Mouse (Mus musculus) cerebellum, adult 9-11 months (tissue): ENCODE results near the gene Gm6096.

ENCODE experiments used
- DNase-seq: peaks from one replicate; pipeline ENCODE4 v3.0.0; 2022

Gm6096 gene

DNA sequence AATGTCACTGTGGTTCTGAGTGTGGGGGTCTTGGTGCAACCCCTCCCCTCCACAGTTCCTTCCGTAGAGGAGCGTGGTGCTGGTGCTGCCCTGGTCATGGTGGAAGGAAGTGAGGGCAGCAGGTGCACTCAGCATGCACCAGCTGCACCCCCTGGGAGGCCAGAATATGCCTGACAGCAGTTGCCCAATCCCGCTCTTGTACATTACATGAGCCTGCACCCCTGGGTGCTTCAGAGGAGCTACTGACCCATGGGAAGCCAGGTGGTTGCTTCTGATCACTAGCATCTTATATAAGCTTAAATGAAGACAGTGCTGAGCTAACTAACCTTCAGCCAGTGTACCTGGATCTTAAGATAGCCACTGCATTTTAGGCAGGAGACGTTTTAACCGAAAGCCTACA lies 12.8 kb upstream of the Gm6096 start:
- peak; percentile 53 for DNase-seq

DNA sequence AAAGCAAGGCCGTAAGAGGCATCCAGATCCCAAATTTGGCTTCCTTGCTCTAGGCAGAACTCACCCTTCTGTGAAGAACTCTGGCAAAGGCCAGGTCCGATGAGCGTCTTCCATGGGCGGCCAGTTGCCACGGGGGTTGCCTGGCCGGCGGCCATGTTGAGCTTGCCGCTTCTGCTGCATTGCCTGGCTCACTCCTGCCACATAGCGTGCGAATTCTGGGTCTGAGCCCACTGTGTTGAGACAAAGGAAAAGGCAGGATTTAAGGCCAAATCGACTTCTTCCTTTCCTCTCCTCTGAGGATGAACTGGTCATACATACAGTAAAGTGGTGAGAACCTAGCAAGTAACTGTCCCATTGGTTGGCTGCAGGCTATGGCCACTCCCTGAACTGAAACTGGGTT lies 8.7 kb upstream of the Gm6096 start:
- peak; percentile 83 for DNase-seq

DNA sequence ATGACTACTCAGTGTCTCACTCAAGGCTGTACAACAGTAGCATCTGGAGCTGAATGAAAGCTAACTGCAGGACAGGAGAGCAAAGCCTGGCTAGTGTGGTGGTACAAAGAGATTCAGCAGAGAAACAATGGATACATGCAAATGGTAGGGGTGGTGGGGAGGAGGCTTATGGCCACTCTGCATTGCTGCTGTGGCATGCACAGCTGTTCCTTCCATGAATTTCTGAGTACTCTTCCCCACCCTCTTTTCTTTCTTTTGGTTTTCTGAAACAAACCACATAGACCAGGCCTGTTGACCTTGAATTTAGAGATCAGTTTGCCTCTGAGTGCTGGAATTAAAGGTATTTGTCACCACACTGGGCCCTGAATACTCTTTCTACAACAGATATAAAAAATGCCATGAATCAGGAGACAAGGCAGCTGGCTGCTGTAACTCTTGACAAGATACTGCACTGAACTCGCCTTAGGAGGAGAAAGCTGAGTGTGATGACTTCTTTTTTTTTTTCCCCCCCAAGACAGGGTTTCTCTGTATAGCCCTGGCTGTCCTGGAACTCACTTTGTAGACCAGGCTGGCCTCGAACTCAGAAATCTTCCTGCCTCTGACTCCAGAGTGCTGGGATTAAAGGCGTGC lies 3.9 kb upstream of the Gm6096 start:
- no peak for DNase-seq

DNA sequence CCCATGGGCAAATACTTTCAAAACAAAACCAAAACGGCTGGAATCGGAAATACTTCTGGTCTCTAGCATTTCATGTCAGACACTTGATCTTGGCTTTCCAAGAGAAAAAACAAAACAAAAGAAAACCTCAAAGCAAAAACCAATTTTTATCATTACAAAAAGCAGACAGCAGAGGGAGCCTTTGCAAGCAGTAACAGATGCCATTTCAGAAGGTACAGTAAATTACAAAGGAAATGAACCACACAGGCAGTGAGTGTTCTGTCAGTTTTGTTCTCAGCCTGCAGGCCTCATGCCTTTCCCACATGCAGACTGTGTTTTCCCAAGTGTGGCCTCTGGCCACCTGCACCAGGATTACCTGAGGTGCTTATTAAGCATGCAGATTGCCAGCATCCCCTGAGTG lies 1.2 kb downstream of the Gm6096 start:
- peak; percentile 33 for DNase-seq

DNA sequence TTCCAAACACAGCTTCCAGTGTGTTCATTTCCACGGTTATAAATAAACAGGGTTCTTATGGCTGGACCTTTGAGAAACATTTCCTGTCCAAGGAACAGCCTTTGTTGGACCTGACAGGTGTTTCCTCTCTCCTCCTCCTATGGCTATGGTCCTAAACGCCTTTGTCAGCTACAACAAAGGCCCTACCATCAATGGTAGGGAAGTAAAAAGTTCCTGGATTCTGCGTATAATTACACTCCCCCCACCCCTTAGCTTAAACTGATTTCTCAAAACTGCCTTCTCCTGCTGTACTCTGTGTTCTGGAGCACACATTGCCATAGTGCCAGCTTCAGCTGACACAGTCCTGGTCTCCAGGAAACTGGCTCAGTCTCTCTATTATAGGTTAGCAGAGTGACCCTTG lies 4.3 kb downstream of the Gm6096 start:
- no peak for DNase-seq

DNA sequence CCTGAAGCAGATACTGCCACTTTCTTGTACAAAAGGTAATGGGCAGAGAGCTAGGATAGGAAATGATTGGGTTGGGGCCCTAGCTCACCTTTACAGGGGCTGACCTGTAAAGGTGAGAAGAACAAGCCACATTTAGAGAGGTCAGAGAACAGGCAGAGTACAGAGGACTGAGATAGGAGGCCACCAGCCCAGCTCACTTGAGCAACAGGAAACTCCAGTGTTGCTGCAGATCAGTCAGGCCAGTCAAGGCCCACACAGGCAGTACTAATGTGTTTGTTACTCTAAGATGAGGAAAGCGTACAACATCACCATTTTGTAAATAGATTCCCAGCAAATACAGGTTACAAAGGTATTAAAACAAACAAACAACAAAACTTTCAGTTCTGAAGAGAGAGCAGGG lies 5.1 kb downstream of the Gm6096 start:
- no peak for DNase-seq

DNA sequence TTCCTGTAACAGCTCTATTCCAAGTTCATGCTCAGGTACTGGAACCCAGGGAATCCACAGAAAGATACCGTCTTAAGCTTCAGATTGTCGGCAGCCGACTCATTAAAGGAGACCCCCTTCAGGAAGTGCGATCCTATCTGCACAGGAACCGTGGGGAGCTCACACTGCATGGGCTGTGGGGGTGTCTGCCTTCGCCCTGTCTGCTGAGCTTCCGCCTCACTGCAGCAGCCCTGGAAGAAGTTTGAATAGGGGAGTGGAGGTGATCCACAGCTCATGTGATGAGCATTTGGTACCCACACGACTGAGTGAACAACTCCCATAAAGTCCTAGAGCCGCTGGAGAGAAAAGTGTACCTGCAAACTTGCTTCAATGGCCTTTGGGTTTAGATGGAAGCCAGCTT lies 6.4 kb downstream of the Gm6096 start:
- DNase-seq, result no peak

DNA sequence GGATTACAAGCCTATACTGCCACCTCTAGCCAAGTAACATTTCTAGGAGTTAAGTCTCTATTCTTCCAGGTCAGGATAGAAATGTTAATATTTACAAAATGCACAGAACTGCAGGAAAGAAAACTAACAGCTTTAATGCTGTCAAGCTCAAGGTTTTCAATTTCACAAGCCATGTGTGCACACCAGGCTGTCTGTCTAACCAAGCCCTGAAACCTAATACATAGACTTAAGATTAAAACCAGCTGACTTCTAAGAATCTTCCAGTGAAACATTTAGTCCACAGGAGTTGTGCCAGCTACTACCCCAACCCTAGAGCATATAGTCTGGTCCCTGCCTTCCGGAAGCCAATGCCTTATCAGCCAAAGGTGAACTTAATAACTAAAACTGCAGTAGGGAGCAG lies 7.6 kb downstream of the Gm6096 start:
- no peak for DNase-seq

DNA sequence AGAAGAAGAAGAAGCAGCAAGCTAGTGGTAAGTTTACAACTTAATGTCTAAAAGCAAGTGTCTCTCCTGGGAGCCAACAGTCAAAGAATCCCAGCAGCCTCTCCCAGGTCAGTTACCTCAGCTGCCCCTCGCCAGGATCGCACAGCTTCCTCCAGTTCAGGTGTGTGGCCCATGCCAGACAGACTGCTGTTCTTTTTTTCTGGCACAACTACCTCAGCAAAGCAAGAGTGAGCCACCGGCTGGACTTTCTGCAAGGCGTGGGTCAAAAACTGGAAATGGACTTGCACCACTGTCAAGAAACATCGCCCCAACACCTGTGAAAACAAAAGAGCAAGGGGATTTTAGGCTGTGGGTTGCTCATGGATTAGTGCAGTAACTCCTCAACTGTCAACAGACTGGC lies 12.6 kb downstream of the Gm6096 start:
- DNase-seq, result no peak

DNA sequence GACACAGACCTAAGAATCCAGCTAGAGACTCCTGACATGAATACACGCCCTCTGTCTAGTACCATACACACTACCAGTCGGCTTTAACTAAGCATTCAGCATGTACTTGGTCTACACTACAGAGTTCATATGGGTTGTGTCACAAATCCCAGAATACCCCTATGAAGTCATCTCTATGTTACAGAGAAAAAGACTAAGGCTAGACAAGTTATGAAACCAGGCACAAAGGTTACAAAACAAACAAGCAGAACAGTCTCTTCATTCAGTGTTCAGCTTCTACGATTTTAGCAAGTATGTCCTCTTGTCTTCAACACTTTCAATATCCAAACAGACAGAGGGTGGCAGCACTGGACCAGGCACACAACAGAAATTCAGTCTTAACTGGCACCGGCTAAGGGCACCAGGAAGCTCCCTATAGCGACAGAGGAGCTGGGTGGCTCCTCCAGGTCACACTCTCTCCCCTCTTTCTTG lies 15.1 kb downstream of the Gm6096 start:
- DNase-seq, result peak; percentile 77

DNA sequence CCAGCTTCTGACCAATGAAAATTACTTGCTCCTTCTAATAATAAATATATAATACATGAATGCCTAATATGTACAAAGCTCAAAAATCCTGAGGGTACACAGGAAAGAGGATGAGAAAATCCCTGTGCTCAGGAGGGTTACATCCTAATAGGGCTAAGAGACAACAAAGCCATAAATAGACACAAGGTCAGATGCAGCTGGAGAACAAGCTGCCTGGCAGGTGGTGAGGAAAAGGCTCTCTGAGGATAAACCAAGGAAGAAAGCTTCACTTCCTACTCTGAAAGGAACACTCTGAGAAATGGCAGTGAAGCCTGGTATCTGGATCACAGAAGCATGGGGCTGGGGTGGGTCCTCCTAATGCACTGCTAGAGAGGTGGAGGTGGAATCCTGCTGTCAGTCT lies 15.6 kb downstream of the Gm6096 start:
- no peak for DNase-seq

DNA sequence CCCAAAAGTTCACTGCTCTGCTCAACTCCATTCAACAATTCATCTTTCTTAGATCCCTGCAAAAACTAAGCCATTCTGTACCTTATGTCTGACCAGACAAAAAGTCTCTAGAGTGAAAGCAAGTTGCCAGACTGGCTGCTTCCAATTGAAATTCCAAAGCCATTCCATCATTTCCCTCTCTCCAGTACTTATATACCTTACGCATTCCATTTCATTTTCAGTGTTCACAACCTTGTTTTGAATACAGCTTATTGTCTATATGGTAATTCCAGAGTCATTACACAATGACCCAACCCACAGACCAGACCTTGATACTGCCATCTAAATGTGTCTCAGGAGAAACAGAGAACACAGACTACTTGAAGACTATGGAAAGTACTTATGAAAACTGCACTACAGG lies 17.6 kb downstream of the Gm6096 start:
- DNase-seq, result no peak

DNA sequence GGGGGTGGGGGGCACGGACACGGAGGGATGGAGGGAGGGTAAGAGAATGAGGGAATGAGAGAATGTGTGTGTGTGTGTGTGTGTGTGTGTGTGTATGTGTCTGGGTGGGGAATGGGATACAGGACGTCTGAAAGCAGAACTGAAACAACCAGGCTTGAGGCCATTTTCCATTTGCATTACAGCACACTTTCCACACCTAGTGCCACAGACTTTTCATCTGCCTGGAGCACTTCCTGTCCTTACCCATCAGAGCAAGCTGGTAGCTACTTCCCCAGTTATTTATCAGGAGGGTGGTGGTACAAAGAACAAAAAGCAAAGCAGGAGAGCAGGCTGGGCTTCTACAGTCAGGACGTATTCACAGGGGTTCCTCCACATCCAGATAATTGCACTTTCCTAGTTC lies 21.6 kb downstream of the Gm6096 start:
- no peak for DNase-seq

DNA sequence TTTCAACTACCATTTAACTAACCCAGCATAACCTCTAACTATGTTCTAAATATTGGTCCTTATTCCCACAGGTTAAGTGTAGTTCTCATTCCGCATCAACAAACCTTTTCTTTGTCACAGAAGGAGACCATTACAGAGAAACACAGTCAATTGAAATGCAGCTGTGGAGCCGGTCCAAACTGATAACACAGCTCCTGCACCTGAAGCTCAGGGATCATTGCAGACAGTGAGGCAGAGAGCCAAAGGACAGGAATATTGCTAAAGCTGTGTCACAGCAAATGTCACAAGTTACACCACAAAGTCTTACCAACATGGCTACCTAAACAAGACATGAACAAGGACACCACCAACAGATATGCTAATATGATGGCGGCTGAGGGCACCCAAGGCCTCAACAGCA lies 25.2 kb downstream of the Gm6096 start:
- DNase-seq, result no peak

DNA sequence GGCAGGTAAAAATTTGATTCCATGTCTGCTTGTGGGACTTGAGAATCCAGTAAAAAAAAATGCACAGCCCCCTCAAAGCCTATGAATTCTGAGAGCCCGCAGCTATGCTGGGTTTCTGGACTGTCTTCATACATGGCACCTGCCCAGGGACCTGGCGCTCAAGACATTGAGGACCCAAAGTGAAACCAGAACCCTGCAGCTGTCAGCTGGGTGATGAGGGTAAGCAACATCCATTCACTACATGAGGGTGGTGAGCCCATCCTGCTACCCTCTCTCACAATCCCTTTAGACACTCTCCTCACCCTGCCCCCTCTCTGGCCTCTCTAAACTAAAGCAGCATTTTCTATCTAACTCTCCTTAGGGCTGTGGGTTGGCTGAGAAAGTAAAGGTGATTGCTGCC lies 26.8 kb downstream of the Gm6096 start:
- no peak for DNase-seq

DNA sequence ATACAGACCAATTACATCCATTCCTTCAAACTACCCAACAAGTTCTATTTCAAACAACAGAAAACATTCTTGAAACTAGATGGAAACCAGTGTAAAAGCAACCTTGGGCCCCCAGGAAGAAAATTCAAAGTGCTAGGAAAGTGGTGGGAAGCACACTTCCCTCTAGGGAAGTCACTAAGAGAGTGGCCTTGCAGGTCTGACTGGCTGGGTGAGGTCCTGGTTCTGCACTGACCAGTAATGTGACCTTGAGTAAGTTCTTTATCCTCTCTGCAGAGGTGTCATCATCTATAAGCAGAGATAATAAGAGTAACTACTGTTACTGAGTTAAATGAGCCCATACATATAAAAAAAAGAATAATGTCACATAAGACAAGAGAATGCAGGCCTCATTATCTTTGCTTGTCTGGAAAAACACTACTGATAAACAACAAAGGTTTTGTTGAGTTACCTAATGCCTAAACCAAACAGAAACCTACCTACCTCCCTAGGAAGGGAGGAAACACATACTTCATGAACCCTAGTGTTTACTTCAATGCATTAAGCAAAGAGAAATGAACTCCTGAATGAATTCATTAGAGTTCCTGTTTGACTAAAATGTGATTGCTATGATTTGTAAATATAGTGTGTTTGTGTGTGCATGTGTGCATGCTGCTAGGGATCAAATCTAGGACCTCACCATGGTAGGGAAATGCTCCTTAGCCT lies 39.8 kb downstream of the Gm6096 start:
- DNase-seq, result no peak

DNA sequence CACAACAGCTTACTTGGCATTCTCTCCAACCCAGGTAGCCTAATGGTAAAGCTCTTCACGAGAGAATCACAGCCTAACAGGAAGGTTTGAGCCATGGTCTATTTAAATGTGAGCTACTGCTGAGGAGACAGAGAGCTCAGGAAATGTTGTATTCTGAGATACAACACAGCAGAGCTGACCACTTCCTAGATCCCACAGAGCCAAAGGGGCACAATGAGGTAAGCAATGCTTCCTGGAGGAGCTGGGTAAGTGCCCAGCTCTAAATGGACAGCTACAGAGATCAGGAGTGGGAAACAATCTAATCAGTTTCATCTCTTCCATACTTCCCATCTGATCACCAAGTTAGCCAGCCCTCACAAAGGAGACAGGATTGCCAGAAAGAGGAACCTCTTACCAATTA lies 40.4 kb downstream of the Gm6096 start:
- DNase-seq, result no peak

DNA sequence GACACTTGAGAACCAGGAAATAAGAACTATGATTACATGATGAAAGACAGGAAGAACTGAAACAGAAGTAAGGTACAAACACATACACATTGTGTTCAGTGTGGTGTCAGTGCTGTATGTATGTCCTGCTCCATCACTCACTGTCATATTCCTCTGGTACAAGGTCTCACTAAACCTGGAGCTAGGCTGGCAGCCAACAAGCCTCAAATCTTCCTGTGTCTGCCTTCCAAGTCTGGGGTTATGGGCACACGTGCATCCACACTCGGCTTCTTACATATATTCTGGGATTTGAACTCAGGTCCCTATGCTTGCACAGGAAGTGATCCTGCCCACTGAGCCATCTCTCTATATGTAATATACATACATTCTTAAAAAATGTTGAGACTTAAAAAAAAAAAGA lies 41.8 kb downstream of the Gm6096 start:
- DNase-seq, result no peak

DNA sequence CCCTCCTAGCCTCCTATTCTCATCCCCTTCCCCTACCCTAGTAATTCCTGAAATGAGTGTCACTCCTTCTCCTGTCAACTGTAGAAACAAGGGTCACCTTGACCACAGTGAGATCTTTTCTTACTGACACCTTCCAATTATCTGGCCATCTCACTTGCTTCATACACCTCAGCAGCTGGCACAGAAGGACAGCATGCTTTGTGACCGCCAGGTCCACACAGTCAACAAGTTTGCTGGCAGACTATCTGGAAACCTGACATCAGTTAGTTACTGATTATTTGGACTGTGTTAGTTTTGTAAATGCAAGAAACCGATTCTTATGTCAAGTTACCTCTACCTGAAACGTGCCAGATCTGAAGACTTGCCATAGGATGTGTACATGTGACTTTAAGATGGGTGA lies 45.3 kb downstream of the Gm6096 start:
- no peak for DNase-seq

DNA sequence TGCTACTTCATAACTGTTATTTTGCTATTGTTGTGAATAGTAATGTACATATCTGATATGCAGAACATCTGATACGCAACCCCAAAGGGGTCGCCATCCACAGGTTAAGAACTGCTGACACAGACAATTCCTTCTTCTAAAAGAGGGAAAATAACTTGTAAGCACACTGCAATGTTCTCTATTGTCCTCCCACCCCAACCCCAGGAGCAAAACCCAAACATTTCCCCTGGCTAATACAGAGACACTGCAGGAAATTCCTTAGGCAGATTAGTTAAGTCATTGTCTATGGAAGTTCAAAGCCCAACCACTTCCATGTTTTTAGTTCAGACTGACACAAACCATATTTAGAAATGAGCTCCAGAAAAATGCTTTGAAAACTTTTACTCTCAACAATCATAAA lies 48.0 kb downstream of the Gm6096 start:
- DNase-seq, result no peak
